Mouse (Mus musculus) erythroblast, embryonic 14.5 days (primary cell): ENCODE measurements around the gene Arrb2.

Experiments
- GATA1 ChIP-seq: IDR thresholded peaks from 2 replicates; pipeline ENCODE4 v1.6.1; 2012; ENCODE audit warnings: low read length, inconsistent platforms, mixed read lengths
- TAL1 ChIP-seq: IDR thresholded peaks from 3 replicates; pipeline ENCODE4 v1.6.1; 2012; ENCODE audit warnings: low read length, inconsistent platforms, mixed read lengths

GRCm38 (mm10) chr11:70451797-70452498, 19.5 kb downstream of the Arrb2 start, which contains the start of gene Med11:
- no peak for TF ChIP-seq TAL1
- no peak for TF ChIP-seq GATA1
